Mouse (Mus musculus) G1E (cell line): ENCODE results near the gene Pidd1.

ENCODE experiments used
- CTCF ChIP-seq: IDR thresholded peaks from 2 replicates; pipeline ENCODE4 v1.5.1; 2012; ENCODE audit warnings: low read depth, low read length, inconsistent platforms, mixed read lengths
- GATA1 ChIP-seq: IDR thresholded peaks from 2 replicates; pipeline ENCODE4 v1.6.1; 2012; ENCODE audit warnings: borderline replicate concordance, low read length, inconsistent platforms, mixed read lengths
- GATA2 ChIP-seq: IDR thresholded peaks from 2 replicates; pipeline ENCODE4 v1.6.1; 2012; ENCODE audit warnings: low read depth, low read length, inconsistent platforms, borderline replicate concordance
- POLR2AphosphoS5 ChIP-seq: IDR thresholded peaks from 2 replicates; pipeline ENCODE4 v1.6.1; 2012; ENCODE audit warnings: low read depth, low read length, inconsistent platforms; ENCODE audit not compliant: insufficient replicate concordance

GRCm38 (mm10) chr7:141431434-141432185, 12.2 kb downstream of the Pidd1 start:
- TF ChIP-seq CTCF (no peak), POLR2AphosphoS5 (no peak), GATA1 (no peak), GATA2 (no peak)
